Mouse (Mus musculus) thymus, adult 18-20 months (tissue): Measurements from ENCODE around the gene Psmd8.
"Not testable (repeated sequence)": the region's sequence is repeated elsewhere in the genome, so short reads cannot be mapped to it uniquely, and the experiment has no call there.

ENCODE experiments used
- DNase-seq, 2 experiments: peaks; one replicate each; pipeline ENCODE4 v3.0.0; 2022; ENCODE audit warnings: mixed read lengths in 2 of 2

Psmd8 gene

DNA sequence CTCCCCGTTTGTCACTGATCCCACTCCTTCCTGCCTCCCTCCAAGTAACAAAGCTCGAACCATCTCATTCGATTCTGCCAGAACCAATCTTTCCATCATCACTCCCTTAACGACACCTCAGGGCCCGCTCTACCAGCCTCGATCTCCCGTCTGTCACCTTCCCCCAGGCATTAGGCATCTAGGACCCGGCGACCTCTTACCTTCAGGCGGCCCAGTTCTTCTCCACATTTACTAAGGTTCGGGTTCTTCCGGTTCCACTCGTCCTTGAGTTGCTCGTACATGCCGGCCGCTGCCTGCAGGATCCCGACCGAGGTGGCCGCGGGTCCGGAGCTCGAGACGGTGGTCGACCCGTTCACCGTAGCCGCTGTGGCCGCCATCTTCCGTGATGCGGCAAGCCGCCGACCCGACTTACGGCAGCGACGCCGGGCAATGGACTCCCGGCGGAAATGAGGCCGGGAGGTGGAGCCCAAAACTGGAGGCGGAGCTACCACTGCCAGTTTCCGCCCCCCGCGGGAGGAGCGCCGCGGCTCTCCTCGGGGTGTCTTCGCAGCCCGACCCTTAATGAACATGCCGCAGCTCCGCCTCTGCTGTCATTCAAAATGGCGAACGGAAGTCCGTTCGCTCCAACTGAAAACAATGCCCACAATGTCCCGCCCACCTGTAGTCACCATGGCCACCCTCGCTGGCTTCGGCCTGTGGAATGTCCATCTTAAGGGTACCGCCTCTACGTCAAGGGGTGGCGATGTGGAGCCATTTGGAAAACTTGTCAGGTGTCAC is at the start of gene Psmd8:
Gene Psmd8, minus strand, starts transcription at position 625 of the 777 bp plus-strand sequence.
- peak; percentile 95 to 96 for DNase-seq

DNA sequence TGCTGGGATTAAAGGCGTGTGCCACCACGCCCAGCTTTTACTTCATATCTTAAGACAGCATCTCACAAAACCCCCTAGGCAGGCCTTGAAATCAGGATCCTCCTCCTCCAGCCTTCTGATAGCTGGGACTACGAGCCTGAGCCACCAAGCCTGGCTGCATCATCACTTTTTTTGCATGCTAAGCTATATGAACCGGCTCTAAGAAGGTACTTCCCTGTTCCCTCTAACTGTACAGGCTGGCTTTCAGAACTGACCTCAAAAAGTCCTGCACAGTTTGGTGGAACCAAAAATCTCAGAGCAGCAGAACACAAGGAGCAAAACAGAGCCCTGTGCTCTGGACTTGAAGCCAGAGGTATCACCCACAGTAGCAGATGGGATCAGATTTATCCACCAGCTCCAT is 47.7 kb upstream of the Psmd8 start:
- DNase-seq, result no peak

DNA sequence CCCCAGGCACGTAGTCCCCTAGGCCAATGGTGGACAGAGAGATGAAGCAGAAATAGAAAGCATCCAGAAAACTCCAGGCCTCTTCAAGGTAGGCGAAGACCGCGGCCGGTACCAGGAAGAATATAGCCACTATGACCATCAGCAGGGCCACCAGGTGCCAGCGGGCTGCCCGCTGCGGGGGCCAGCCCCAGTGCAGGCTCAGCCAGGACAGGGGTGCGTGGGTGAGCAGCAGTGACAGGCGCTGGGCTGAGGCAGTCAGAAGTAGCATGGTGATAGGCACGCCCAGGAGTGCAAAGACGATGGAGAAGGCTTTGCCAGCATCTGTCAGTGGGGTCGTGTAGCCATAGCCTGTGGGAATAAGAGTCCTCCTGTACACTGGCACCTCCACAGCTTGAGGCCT is 45.0 kb upstream of the Psmd8 start:
- DNase-seq, result no peak

DNA sequence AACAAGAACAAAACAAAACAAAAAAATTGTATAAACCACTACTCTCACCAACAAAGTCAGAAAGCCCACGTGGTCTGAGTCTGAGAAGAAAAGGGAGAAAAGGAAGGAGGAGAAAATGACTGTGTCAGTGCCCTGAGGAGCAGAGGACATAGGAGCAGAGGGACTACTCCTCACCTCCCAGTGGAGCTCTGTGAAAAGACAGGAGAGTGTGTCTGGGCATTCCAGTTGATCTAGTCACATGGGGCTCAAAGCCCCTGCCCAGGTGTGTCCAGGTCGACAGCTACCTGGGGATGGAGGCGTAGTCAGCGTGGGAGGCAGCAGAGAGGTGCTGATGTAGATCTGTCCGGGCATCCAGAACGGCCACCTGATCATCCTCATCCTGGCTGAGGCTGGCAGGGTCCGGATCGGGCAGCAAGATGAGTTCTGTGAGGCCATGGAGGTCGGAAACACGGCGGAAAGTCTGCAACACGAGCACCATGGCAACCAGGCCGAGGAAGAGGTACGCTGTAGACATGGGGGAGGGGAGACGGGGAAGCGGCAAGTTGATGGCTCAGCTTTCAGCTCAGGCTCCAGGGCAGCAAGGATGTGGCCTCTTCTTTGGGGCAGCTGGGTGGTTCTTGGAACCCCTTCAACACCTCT is 44.4 kb upstream of the Psmd8 start:
- no peak for DNase-seq

DNA sequence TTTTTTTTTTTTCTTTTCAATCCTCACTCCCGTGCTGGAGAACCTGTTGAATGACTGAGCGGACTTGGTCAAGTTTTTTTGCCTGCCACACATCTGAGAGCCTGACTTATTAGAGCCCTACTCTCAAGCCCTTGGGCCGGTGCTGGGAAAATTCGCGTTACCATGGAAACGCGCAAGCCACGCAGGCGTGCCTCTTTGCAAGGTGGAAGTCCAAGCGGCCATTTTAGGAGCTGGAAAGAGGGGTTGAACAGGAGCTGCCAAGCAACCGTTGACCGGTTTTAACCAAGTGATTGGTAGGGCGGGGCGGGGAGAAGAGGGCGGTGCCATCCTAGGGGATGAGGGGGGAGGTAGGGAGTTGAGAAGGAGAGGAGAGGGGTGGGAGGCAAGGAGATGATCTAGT is 34.3 kb upstream of the Psmd8 start:
- no peak for DNase-seq

DNA sequence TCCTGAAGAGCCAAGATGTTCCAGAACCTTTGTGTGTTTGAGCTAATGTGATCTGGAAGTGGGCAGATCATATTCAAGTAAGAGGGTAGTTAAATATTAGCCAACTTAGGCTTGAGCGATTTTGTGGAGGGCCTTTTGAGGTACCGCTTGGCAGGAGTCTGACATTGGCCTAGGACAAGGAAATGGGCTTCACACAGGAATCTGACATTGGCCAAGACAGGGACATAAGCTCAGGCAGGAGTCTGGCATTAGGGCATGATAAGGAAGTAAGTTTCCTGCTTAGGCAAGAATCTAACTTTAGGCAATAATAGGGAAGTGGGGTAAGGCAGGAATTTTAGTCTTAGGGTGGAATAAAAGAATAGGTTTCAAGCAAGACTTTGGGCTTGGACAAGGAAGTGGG is 33.7 kb upstream of the Psmd8 start:
- no peak for DNase-seq

DNA sequence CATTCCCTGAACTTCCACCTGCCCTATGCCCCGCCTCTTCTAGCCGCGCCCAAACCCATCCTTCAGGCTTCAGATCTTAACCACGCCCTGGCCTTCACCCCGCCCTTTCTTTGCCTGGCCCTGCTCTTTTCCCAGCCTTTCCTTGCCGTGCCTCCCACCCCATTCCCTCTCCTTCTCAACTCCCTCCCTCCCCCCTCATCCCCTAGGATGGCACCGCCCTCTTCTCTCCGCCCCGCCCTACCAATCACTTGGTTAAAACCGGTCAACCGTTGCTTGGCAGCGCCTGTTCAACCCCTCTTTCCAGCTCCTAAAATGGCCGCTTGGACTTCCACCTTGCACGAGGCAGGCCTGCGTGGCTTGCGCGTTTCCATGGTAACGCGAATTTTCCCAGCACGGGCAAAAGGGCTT is 33.2 kb upstream of the Psmd8 start, which contains the start of gene Catsperg1:
Gene Catsperg1, minus strand, starts transcription at position 361 of the 408 bp plus-strand sequence.
- DNase-seq, result no peak

DNA sequence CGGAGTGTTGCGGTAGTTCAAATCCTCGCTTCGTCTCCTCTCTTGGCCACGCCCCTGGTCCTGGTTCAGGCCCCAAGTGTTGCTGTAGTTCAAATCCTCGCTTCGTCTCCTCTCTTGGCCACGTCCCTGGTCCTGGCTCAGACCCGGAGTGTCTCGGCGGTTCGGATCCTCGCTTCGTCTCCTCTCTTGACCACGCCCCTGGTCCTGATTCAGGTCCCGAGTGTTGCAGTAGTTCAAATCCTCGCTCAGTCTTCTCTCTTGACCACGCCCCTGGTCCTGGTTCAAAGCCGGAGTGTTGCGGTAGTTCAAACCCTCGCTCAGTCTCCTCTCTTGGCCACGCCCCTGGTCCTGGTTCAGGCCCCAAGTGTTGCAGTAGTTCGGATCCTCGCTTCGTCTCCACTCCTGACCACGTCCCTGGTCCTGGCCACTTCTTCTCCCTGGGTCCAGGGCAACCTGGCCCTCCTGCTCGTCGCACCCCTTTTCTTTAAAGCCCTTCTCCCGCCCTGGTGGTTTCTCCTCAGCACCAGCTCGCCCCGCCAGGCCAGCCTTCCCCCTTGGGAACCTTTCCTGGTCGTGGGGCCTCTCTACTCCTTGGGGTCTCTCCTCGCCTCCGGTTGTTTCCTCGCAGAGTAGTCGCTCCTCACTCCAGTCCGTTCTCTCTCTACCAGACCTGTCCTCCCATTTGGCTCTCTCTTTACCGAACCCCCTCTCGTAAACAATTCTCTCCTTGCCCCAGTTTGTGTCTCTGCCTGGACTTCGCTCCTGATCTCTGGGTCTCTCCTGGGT is 32.5 kb upstream of the Psmd8 start:
- DNase-seq, result not testable (repeated sequence)

DNA sequence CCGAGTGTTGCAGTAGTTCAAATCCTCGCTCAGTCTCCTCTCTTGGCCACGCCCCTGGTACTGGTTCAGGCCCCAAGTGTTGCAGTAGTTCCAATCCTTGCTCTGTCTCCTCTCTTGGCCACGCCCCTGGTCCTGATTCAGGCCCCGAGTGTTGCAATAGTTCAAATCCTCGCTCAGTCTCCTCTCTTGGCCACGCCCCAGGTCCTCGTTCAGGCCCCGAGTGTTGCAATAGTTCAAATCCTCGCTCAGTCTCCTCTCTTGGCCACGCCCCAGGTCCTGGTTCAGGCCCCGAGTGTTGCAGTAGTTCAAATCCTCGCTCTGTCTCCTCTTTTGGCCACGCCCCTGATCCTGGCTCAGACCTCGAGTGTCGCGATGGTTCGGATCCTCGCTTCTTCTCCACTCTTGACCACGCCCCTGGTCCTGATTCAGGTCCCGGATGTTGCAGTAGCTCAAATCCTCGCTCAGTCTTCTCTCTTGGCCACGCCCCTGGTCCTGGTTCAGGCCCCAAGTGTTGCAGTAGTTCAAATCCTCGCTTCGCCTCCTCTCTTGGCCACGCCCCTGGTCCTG is 31.8 kb upstream of the Psmd8 start:
- no peak for DNase-seq

DNA sequence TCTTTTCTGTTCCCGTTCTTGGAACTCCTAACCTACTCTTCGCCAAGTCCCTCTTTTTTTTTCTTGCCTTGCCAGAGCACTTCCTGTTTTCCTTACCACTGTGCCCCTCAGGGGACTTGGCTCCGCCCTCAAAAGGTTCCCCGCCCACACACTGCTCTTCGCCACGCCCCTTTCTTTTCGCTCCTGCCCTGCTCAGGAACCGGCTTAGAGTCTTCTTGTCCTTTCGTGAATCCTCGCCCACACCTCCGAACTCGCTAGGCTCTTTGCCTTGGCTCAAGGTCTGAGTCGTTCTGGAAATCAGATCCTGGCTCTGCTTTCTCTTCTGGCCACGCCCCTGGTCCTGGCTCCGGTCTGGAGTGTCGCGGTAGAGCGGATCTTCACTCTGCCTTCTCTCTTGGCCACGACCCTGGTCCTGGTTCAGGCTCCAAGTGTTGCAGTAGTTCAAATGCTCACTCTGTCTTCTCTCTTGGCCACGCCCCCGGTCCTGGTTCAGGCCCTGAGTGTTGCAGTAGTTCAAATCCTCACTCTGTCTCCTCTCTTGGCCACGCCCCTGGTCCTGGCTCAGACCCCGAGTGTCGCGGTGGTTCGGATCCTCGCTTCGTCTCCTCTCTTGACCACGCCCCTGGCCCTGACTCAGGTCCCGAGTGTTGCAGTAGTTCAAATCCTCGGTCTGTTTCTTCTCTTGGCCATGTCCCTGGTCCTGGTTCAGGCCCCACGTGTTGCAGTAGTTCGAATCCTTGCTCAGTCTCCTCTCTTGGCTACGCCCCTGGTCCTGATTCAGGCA is 31.1 kb upstream of the Psmd8 start:
- DNase-seq, result peak; percentile 72 to 84

DNA sequence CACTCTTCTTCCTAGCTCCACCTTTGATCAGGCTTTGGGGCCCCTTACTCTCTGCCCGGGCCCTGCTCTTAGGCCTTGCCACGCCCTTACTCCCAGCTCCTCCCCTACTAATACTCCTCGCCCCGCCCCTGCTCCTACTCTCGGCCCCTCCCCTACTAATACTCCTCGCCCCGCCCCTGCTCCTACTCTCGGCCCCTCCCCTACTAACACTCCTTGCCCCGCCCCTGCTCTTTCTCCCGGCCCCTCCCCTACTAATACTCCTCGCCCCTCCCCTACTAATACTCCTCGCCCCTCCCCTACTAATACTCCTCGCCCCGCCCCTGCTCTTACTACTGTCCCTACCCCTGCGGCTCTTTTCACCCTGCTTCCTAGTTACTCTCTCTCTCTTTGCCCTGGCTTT is 30.5 kb upstream of the Psmd8 start:
- not testable (repeated sequence) for DNase-seq

DNA sequence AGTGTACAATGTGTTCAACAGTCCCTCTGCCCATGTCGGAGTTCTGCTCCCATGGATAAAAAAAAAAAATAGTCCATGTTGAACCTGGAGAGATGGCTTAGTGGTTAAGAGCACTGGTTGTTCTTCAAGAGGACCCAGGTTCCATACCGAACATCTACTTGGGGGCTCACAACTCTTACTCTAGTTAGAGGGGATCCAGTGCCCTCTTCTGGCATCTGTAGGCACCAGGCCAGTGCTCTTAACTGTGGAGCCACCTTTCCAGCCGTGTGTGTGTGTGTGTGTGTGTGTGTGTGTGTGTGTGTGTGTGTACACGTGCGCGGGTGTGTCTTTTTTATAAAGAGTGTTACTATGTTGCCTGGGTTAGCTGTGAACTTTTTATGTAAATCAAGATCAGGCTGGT is 22.1 kb upstream of the Psmd8 start:
- no peak for DNase-seq

DNA sequence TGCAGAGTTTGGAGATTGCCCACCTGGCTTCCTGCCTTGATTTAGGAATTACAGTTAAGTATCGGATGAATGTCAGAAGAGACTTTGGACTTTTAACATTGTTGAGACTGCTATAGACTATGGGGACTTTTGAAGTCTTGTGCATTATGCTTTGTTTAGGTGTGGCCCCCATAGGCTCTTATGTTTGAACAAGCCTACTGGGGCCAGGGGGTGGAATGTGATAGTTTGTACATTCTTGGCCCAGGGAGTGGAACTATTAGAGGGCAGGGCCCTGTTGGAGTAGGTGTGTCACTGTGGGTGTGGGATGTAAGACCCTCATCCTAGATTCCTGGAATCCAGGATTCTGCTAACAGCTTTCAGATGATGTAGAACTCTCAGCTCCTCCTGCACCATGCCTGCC is 13.7 kb upstream of the Psmd8 start:
- DNase-seq, result not testable (repeated sequence)

DNA sequence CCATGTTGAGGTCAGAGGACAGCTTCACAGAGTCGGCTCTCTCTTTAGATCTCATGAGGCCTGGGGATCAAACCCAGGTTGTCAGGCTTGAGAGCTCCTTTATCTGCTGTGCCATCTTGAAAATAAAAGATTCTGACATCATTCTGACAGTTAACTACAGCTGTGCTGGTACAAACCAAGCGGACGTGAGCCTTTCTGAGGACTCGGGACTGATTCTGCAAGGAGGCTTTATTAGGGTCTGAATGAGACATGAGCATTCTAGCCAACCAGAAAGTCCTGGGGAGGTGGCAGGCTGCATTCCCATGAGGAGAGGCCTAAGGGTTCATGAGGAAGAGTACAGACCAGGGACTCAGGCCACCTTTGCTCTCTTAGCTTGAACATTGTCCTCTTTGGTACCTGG is 822 bp upstream of the Psmd8 start:
- DNase-seq, result not testable (repeated sequence)

DNA sequence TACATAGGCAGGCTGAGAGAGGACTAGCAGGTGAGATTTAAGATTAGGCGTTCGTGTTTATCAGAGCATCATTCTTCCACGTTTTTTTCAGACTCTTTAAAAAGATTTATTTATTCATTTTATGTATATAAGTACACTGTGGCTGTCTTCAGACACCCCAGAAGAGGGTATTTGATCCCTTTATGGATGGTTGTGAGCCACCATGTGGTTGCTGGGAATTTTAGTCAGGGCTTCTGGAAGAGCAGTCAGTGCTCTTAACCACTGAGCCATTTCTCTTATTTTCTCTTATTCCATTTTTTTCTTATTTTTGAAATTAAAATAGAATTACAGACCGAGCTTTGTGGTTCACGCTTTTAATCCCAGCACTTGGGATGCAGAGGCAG is 344 bp upstream of the Psmd8 start:
- no peak for DNase-seq

DNA sequence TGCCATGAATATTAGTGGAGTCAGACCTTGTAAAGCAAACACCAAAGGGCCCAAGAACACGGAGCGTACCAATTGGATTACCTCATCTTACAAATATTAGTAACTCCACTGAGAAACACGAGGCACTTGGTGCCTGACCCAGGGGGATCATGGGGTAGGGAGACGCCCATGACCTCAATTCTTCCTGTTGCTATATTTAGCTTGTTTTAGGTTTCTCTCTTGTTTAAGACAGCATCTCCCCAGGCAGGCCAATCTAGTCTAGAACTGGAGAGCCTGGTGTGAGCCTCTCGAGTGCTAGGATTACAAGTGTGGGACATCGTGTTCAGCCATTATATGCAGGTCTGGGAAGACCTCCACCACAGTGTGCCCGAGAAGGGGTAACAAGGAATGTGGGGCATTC is 1.2 kb downstream of the Psmd8 start:
- no peak for DNase-seq

DNA sequence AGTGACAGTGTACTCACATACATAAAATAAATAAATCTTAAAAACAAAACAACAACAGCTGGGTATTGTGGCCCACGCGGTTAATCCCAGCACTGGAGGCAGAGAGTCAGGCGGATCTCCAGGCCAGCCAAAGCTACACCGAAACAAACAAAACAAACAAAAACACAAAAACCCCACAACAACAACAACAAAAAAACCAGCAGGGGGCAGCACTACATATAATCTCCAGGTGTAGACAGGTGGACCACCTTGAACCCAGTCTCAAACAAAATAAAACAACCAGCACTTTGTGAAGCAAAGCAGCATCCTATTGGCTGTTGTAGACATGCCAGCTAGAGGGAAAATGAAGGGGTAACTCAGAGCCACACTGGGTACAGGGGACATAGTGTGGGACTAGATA is 2.4 kb downstream of the Psmd8 start:
- no peak for DNase-seq

DNA sequence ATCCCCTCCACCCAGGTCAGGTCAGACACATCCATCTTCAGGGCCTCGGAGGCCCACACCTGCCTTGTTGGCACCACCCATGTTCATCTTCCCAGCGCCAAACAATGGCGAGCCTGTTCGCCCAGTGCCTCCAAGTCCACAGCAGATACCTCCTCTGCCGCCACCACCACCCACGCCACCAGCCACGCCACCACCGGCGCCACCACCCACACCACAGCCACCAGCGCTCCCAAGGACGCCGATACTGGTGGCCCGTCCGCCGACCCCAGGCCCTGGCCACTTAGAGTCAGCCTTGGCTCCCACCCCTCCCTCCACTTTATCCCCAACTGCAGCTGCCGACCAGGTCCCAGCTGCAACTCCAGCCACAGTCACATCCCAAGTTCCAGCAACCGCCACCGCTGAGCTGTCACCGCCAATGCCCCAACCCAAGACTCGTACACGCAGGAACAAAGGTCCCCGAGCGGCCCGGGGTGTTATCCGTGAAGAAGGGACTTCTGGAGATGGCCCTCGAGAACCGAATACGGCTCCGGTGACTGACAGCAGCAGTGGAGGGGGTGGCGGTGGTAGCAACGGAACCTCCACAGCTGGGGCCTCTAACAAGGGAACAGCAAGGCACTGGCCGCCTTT is 8.0 kb downstream of the Psmd8 start:
- no peak for DNase-seq

DNA sequence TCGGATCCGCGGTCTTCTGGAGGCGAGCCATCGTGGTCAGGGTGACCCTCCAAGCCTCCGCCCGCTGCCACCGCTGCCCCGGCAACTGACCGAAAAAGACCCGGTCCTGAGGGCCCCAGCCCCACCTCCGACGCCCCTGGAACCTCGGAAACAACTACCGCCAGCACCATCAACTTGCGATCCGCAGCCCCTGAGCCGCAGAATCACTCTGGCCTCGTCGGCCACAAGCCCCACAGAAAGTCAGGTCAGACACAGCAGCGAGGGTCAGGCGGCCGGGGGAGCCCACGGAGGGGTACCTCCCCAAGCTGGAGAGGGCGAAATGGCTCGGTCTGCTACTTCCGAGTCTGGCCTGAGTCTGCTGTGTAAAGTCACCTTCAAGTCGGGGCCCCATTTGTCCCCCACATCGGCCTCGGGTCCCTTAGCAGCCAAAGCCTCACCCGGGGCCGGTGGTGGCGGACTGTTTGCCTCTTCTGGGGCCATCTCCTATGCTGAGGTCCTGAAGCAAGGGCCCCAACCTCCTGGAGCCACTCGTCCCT is 8.9 kb downstream of the Psmd8 start:
- no peak for DNase-seq

DNA sequence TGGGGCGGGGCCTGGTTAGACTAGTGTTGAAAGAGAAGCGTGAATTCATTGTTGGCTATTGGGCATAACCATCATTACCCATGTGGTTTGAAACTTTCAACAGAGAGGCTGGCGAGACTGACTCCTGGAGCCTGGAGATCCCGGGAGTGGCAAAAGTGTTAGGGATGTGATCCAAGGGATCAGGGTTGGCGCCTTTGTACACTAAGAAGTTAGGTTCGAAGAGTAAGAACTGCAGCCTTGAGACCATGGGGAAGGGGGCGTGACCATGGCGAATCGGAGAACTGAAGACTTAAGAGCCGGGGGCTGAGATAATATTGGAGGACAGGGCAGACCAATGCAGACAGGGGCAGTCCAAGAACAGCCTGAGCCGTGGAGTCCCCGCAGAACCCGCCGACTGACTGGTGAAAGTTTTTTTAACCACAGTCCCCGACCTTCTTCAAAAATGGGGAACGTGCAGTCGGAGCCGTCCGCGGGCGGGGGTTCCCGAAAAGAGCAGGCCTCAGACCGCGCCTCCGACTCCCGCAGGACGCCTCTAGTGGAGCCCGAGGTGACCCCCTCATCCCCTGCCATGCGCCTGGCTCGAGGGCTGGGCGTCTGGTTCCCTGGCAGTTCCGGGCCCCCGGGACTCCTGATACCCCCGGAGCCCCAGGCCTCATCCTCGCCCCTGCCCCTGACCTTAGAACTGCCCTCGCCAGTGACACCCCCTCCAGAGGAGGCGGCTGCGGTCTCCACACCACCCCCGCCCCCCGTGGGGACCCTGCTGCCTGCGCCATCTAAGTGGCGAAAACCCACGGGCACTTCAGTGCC is 9.5 kb downstream of the Psmd8 start:
- no peak for DNase-seq
